Mouse (Mus musculus) liver, adult 2 months (tissue): Measurements from ENCODE around the gene Nfasc.

Experiments
- CTCF ChIP-seq: fragments of 200-500 bp; IDR thresholded peaks from 2 replicates; pipeline ENCODE4 v1.5.1; 2011; ENCODE audit warnings: low read depth, low read length, control low read depth
- POLR2A ChIP-seq: fragments of 200-500 bp; IDR thresholded peaks from 2 replicates; pipeline ENCODE4 v1.6.1; 2011; ENCODE audit warnings: low read length, control low read depth; ENCODE audit not compliant: insufficient read depth; ENCODE audit errors: extremely low read depth

GRCm38 (mm10) chr1:132609048-132609634, 132.5 kb downstream of the Nfasc start:
- TF ChIP-seq CTCF (peak; percentile 71), POLR2A (no peak)
